Mouse (Mus musculus) megakaryocyte progenitor cell, adult 5-6 weeks (primary cell): ENCODE results near the gene Rock2. TPM values are rescaled to one million over a fixed set of nuclear protein-coding genes. Genes with fewer than 3 reads are reported as not detected.
"Not testable (repeated sequence)": the region's sequence is repeated elsewhere in the genome, so short reads cannot be mapped to it uniquely, and the experiment has no call there.

Source experiments
- ATAC-seq: replicated peaks from 2 replicates; pipeline ENCODE4 v1.8.0; 2016; ENCODE audit warnings: mild to moderate bottlenecking, moderate TSS enrichment, inconsistent platforms; ENCODE audit not compliant: poor library complexity
- total RNA-seq, 2 experiments: library from RNA; stranded (forward) in 1 of 2; stranded (reverse) in 1 of 2; fragments of 157-497, 149-512 nt in 1 of 2; fragments of 200-1000 nt in 1 of 2; gene quantifications; 2 replicates each; pipeline versions ENCODE4 v1.2.3 to v1.2.4; 2015 to 2017

The Rock2 gene
- total RNA-seq, 2 experiments from 2014 or later = 45.8 to 64.2 TPM

GRCm38 (mm10) chr12:16996281-16996680, 101.6 kb downstream of the Rock2 start:
- no peak for ATAC-seq

- no peak for ATAC-seq
Measured at GRCm38 (mm10) chr12:16996886-16997462, 102.3 kb downstream of the Rock2 start.

- ATAC-seq = no peak
Measured at GRCm38 (mm10) chr12:16999146-16999545, 104.5 kb downstream of the Rock2 start.

GRCm38 (mm10) chr12:16999739-17000497, 105.2 kb downstream of the Rock2 start, which contains the start of gene Pqlc3:
Pqlc3 (minus strand) TSS chr12:17000408.
- ATAC-seq = peak; percentile 88

- peak; percentile 60 for ATAC-seq
Measured at GRCm38 (mm10) chr12:17000628-17001027, 105.9 kb downstream of the Rock2 start.

GRCm38 (mm10) chr12:17001211-17001610, 106.5 kb downstream of the Rock2 start:
- ATAC-seq = no peak

GRCm38 (mm10) chr12:17009466-17009865, 114.8 kb downstream of the Rock2 start:
- no peak for ATAC-seq

- peak; percentile 94 for ATAC-seq
Measured at GRCm38 (mm10) chr12:17011100-17011870, 116.6 kb downstream of the Rock2 start, which contains the start of gene 2410004P03Rik. 2410004P03Rik (minus strand) TSS chr12:17011727.

GRCm38 (mm10) chr12:17012067-17012899, 117.6 kb downstream of the Rock2 start:
- ATAC-seq = no peak

- no peak for ATAC-seq
Measured at GRCm38 (mm10) chr12:17015711-17016110, 121.0 kb downstream of the Rock2 start.

GRCm38 (mm10) chr12:17018468-17018867, 123.8 kb downstream of the Rock2 start:
- ATAC-seq = peak; percentile 92

GRCm38 (mm10) chr12:17021125-17021524, 126.4 kb downstream of the Rock2 start:
- not testable (repeated sequence) for ATAC-seq

GRCm38 (mm10) chr12:17022145-17022544, 127.5 kb downstream of the Rock2 start:
- ATAC-seq = no peak

- ATAC-seq = no peak
Measured at GRCm38 (mm10) chr12:17024554-17025110, 129.9 kb downstream of the Rock2 start.

- ATAC-seq = peak; percentile 77
Measured at GRCm38 (mm10) chr12:17032694-17033463, 138.2 kb downstream of the Rock2 start.

- ATAC-seq = no peak
Measured at GRCm38 (mm10) chr12:17033464-17033841, 138.8 kb downstream of the Rock2 start.

GRCm38 (mm10) chr12:17034671-17035070, 140.0 kb downstream of the Rock2 start:
- no peak for ATAC-seq

- peak; percentile 60; the same call in 1 of the 2 replicates for ATAC-seq
Measured at GRCm38 (mm10) chr12:17035128-17035527, 140.4 kb downstream of the Rock2 start.

- ATAC-seq = no peak
Measured at GRCm38 (mm10) chr12:17036532-17036931, 141.8 kb downstream of the Rock2 start.
